Mouse (Mus musculus) retina, postnatal 7 days (tissue): ENCODE measurements around the gene Pde3a.

Experiments used
- DNase-seq: peaks from one replicate; pipeline ENCODE4 v3.0.0-alpha.2; 2012; ENCODE audit warnings: low read depth, low spot score

Pde3a gene

DNA sequence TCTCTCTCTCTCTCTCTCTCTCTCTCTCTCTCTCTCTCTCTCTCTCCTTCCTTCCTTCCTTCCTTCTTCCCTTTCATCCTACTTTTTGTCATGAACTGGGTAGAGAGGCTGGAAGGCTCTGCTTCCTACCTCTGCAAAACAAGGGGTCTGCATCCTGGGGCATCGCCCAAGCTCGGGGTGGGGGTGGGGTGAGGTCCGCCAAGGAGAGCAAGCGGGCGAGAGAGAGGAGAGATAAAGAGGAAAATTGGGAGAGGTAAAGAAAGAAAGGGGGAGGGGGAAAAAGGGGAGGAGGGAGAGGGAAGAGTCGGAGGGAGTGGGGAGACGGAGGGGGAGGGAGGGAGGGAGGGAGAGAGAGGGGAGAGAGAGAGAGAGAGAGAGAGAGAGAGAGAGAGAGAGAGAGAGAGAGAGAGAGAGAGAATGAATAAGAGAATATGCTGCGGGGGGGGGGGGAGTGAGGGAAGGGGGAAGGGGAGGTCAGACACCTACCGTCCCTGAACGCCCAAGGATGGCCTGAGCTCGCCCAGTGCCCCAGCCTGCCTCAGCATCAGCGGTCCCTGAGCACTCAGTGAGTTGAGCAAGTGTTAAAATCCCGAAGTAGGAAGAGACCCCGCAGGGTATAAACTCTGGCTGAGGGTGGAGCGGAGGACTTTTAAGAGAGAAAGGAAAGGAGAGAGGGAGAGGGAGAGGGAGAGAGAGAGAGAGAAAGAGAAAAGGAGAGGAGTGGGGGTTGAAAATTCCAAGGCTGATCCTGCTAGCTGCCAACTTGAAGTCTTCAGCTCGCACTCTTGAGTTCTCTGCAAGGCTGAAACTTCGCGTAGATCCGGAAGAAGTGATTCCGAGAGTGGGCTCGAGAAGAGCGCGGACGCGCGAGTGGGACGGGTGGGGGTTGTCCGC is at the start of gene Pde3a:
Gene Pde3a (plus strand): TSS at position 579 of the 894 bp plus-strand sequence.
- no peak for DNase-seq

DNA sequence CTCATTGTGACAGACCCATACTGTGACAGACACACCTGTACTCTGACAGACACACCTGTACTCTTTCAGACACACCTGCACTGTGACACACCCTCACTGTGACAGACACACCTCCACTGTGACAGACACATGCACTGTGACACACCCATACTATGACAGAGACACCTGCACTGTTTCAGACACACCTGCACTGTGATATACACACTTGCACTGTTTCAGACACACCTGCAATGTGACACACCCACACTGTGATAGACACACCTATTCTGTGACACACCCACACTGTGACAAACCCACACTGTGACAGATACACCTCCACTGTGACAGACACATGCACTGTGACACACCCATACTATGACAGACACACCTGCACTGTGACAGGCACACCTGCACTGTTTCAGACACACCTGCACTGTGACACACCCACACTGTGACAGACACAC is 48.9 kb upstream of the Pde3a start:
- no peak for DNase-seq

DNA sequence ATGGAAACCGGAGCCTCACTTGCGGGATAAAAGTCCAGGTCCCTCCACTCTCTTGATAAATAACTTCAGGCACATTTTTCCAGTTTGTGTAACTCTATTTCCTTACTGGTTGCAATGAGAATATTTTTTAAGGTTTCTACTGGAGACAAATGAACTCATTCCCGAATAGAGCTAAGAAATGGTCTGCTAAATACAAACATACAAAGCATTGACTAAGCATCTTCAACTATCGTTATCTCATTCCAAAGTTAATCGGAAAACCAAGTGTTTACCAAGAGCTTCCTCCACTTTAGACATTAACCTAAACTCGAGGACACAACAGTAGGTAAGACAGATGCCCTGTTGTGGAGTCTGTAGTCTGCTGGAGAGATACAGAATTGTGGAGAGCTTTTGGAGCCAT is 41.5 kb upstream of the Pde3a start:
- no peak for DNase-seq

DNA sequence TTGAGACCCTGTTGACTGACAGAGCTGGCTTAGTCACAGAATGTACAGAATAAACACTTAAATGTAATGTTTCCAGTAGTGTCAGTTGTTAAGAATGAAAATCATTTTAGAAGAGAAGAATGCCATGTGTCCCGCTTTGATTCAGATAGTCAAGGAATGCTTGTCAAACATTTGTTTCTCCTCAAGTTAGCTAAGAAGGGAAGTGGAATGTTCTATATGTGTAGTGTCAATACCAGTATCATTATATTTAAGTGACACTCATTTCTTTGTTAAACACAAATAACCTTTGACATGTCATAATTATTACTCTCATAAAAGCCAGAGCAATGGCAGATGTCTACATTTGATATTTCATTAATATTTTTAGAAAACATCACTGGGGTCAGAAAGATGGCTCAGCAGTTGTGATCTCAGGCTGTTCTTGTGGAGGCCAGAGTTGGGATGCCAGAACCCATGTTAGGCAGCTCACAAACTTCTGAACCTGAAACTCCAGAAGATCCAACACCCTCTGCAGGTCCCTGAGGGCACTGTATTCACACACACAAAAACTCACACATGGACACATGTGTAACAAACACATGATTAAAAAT is 40.7 kb upstream of the Pde3a start:
- no peak for DNase-seq

DNA sequence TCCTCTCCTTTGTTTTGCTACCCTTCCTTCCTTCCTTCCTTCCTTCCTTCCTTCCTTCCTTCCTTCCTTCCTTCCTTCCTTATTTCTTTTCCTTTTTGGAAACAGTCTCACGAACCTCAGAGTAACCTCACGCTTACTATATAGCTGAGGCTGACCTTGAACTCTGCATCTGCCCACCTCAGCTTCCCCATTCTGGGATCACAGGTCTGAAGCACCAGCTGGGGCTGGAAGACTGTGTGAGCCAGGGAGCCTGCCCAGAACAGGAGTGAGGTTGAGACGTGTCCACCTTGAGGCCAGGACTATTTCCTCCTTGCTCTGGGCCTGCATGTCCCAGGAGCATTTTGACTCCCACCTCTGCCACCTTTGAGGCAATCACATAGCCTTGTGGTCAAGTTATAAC is 39.0 kb upstream of the Pde3a start:
- DNase-seq: no peak

DNA sequence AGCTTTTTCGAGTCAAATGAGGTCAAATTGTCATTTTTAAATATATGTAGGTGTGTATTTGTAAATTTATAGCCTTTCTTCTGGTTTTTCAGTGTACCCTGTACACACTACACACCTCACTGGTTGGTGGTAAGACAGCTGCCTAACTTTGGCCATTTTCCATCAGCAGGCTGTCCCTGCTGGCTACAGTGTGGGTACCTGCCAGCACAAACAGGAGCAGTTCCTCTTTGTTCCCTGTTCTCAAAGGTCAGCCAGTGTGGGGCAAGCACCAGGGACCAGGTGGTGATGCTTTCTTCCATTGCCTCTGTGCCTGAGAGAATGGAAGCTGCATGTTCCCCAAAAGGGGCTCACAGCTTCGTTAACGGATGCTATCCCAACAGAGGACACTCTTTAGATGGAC is 28.0 kb upstream of the Pde3a start:
- DNase-seq: no peak

DNA sequence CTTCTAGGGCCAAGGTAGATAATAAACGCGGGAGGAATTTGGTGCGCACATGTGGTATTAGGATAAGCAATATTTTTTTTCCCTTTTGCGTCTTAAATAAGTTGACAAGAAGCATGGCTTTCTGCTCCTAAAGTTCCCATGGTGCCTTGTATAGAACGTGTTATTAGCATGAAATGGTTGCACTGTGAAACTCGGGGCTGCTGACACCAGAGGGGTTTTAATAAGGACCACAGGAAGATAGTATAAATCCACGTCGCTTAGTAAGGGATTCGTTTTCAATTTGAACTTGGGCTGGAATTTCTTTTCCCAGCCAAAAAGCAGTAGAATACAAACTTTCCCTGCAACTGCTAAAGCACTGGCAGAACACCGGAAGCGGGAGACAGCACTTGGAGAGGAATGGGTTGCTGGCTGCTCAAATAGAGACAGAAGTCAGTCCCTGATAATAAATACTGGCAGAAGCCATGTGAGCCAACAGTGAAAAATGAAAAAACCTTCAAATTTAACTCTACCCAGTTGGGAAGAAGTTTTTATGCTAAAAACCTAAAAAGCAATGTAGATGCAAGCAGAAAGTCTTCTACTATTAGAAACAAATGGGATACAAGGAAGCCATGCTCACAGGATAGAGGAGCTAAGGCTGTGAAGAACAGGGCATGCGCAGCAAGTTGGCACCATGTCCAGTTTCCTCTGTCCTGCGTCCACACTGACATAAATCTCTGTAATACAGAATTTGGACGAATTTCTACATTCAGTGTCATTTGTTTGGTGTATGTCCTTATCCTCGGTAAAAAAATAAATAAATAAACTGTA is 22.0 kb upstream of the Pde3a start:
- DNase-seq: no peak

DNA sequence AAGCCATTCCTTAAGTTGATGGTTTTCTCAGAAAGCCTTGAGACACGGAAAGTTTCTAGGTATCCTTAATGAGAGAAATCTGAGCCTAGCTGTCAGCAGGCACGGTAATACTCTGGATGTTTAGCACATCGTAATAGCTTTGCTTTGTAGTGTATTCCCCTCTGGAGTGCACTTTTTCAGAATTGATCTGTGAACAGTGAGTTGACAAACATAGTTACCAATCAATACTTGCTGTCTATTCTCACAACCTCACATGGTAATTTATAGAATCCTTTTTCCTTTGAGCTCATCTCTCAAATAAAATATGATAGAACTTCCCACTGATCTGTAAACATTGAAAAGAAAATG is 21.4 kb upstream of the Pde3a start:
- no peak for DNase-seq

DNA sequence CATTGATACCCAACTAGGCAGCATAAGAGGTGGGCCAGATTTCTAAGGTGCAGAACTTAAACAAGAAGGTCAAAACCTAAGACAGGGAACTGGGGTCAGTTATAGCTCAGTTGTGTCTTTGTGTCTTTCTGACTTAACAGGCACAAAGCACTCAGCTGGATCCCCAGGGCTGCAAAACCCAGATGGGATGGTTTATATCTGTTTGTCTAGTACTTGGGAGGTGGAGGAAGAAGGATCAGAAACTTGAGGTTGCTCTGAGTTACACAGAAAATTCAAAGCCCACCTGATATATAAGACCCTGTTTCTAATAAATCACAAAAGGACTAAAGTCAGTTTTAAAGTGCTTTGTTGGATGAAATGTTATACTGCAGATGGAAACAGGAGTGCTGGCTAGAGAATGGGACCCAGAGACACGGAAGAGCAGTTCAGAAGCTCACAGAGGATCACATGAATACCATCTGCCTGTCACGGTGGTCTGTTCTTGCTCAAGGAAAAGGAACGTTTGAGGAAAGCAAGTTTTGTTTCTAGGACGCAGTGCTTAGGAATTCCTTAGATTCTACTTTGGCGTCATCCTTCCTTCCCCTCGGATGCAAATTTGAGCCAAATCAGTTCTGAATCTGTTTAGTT is 16.2 kb upstream of the Pde3a start:
- DNase-seq: no peak

DNA sequence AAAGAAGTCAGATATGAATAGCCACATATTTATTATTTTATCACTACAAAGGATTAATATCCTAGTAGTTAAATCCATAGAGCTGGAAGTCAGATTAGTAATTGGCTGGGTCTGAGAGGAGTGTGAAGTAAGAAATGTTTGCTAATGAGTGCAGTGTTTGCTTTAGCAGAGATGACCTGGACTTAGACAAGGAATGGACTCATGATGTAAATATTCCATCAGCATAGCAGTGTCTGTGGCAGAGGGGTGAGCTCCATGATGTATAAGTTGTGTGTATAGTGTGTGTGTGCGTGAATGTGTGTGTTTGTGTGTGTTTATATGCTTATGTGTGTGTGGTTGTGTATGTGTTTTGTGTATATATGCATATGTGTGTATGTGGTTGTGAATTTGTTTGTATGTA is 7.3 kb upstream of the Pde3a start:
- DNase-seq: no peak

DNA sequence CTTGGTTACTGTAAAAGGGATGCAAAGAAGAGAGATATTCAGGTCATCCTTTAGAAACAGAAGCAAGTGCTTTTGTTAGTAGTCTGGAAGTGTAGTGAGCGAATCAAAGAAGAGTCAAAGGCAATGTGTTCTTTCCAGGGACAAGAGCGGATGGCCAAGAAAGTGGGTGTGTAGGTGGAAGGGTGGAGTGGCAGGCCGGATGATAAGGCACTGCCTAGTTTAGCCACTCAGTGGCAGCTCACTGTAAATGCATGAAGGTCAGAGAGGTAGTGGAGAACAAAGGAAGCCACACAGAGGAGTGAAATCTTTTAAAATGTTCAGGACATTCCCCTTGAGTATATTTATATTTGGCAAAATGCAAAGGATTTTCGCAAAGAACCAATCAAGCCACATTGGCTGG is 4.0 kb upstream of the Pde3a start:
- no peak for DNase-seq

DNA sequence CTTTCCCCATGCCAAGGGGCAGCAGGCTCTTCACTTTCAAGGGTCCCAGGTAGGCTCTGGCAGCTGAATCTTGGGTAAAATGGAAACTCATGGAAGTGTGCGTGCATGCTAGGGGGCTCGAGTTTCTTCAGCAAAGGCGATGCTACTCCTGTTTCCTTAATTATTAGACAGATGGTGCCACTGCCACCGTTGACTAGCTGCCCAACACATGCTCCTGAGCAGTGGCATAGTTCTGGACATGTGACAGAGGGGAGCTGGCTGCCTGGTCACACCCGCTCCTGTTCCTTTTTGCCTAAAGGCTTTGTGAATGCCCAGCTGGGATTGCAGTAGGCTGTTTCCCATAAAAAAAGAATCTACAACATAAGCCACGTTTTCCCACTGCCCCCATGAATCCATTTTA is 2.7 kb upstream of the Pde3a start:
- DNase-seq: no peak

DNA sequence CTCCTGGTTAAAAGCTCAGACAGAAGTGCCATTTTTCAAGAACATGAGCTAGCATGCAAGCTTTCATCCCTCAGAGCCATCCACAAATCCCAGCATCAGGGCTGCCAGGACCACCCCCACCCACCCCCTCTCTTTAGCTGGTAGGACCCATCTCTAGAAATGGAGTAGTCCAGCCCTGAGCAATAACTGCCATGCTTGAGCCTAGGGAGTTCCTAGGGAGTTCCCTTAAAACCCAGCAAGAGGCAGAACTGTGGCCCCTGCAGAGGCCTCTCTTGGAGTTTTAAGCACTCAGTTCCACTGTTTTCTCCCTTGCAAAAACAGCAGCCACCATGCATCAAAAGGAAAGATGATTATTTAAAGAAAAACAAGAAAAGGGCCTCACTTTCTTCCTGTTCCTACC is 988 bp upstream of the Pde3a start:
- DNase-seq: no peak

DNA sequence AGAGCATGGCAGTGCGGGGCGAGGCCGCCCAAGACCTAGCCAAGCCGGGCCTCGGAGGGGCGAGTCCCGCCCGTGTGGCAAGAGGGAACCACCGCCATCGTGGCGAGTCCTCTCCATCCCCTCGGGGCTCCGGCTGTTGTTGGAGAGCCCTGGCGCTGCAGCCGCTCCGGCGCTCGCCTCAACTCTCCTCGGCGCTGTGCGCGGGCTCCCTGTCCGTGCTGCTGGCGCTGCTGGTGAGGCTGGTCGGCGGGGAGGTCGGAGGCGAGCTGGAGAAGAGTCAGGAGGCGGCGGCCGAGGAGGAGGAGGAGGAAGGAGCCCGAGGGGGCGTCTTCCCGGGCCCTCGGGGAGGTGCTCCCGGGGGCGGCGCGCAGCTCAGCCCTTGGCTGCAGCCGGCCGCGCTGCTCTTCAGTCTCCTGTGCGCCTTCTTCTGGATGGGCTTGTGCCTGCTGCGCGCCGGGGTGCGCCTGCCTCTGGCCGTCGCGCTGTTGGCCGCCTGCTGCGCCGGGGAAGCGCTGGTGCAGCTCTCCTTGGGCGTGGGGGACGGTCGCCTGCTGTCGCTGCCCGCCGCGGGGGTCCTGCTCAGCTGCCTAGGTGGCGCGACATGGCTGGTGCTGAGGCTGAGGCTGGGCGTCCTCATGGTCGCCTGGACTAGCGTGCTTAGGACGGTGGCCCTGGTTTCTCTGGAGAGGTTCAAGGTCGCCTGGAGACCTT is 671 bp downstream of the Pde3a start:
- DNase-seq: peak; percentile 27

DNA sequence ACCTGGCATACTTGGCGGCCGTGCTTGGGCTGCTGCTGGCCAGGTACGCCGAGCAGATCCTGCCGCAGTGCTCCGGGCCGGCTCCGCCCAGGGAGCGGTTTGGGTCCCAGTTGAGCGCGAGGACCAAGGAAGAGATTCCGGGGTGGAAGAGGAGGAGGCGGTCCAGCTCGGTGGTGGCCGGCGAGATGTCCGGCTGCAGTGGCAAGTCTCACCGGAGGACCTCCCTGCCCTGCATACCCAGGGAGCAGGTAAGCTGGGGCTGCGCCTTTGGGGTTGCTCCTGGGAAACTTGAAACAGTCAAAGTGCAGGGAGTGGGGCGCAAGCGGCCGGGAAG is 1.2 kb downstream of the Pde3a start:
- DNase-seq: no peak

DNA sequence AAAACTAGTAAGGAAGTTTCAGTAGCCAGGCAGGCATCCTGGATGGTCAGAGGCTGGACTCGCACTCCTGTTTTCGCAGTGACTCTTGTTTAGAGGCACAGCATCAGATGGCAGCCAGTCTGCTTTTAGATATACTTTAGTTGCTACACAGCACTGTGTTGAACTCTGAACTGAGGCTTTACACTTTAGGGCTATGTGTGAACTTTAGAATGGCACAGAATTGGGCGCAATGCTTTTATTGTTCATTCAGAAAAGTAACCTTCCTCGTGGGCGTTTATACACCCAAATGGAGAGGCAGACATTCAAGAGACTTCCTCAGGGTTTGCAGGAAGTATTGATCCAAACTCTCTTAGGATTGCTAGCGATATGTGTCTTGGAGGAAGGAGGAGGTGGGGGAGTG is 1.9 kb downstream of the Pde3a start:
- no peak for DNase-seq

DNA sequence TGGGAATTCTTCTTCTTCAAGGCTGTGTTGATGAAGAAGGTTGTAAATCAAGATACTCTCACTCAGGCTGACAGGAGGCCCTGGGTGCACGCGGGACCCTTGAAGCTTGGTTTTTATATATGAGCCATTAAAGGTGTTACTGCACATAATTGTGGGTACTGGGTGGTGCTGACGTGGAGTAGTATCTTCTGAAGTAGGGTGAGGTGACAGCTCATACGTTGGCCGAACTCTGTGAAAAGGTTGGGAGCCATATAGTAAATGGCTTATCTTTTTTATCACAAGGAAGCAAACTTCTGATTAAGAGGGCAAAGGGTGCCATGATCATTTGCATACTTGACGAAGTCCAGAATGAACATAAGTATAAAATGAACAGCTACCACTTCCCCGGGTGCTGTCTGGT is 3.5 kb downstream of the Pde3a start:
- no peak for DNase-seq

DNA sequence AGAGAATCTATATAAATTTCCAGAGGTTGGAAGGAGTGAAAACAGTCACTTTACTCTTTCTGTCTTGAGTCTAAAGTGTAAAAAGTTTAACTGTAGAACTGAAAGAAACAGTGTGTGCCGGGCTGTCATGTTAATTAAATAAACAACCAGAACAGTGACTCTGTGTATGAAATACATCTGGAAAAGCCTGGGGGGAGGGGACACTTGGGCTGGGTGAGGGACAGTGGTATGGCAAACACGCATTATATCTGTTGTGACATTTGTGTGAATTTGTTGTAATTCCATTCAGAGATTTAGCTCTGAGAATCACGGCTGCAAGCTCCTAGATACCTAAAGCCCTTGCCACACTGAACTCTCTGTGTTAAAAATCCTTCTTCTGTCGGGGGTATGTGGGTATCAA is 5.9 kb downstream of the Pde3a start:
- no peak for DNase-seq

DNA sequence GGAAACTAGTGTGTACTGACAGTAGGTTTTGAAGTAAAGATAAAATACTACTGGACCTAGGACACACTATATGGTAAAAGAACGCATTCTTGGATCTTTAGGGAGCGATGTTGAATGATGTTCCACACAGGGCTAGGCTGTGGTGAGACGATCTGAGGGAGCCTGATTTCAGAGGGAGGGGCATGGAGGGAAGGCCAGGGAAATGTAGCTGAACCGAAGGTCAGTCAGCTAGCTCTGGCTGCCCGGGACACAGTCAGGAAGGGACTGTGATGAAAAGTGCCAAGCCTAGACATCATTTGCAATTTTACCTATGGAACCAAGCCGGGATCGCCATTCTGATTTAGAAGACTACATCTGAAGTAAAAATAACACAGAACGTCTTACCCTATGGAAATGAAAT is 7.8 kb downstream of the Pde3a start:
- DNase-seq: no peak

DNA sequence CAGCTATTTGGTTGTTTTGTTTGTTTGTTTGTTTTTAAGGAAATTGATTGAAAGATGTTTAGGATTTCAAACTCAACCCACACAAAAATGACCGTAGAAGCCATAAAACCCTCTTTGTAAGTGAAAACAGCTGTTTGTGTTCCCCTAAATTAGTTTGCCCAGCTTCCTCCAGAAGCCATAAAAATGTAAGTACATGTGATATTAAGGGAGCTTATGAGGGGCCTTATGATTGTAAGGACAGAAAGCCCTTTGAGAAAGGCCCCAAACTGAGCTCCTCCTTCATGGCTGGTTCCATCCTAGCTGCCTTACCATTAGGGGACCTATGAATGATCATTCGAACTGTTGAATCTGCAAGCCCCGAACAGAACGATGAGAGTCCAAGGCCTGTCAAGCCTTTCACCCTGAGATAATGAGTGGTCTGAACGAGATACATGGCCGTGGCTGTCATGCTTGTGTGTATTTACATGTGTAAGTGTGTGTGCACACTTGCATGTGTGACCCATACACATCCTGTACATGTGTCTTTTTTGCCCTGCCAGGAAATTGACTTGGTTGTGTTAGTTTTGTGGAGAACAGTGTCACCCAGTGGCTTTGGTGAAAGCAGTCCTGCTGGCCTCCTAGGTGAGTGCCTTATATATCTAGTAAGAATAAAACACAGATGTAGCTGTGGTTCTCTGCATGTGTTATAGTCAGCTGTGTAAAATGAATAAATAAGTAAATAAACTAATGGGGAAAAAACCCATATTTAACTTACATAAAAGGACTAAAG is 8.5 kb downstream of the Pde3a start:
- DNase-seq: no peak

DNA sequence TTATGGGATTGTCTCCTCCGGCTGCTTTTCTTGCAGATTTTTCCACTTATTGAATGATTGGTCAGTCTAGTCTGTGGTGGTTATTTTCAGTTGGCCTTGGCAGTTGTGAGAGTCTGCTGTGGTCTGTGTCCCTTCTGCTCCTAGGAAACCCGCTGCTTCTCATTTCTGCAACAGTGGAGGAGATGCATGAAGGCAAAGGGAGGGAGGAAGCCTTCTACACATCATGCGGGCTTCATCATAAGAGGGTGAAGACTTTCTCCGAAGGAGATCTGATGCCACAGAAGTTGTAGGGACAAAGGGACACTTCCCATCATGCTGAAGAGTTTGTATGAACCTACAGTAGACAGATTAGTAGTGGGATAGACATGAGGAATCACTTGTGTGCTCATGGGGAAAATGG is 16.2 kb downstream of the Pde3a start:
- no peak for DNase-seq
